Mouse (Mus musculus): ENCODE data around the gene Gm43064. TPM values are rescaled to one million over a fixed set of nuclear protein-coding genes. Genes with fewer than 3 reads are reported as not detected.

Gene Gm43064
- total RNA-seq, 2 experiments from 2014 or later = 1.0 TPM; not detected in 1

Other genes starting within 250 kb of the Gm43064 start
- not detected in 2 replicates for gene Syt6, start 234.3 kb upstream of the Gm43064 start, total RNA-seq (2014; fragmentation: Nextera tagmentation)
- 0.13 TPM in 1 of 2 replicates, not detected in the other for gene Syt6, start 234.3 kb upstream of the Gm43064 start, total RNA-seq (2017)
- 1.4 TPM in 1 of 2 replicates, not detected in the other for gene Atg4a-ps, start 163.5 kb upstream of the Gm43064 start, total RNA-seq (2014; fragmentation: Nextera tagmentation)
- gene Atg4a-ps, start 163.5 kb upstream of the Gm43064 start, total RNA-seq (2017) = 0.26 and 0.39 TPM in 2 replicates
- gene Olfml3, start 71.6 kb upstream of the Gm43064 start, total RNA-seq (2014; fragmentation: Nextera tagmentation) = 0.30 TPM in 1 of 2 replicates, not detected in the other
- gene Olfml3, start 71.6 kb upstream of the Gm43064 start, total RNA-seq (2017) = 0.86 TPM in 1 of 2 replicates, not detected in the other
- not detected in 2 replicates for gene Gm10964, start 70.2 kb upstream of the Gm43064 start, total RNA-seq (2014; fragmentation: Nextera tagmentation)
- gene Gm10964, start 70.2 kb upstream of the Gm43064 start, total RNA-seq (2017) = not detected in 2 replicates
- gene Hipk1, start 18.0 kb upstream of the Gm43064 start, total RNA-seq (2014; fragmentation: Nextera tagmentation) = 96.0 and 111 TPM in 2 replicates
- 56.8 and 59.0 TPM in 2 replicates for gene Hipk1, start 18.0 kb upstream of the Gm43064 start, total RNA-seq (2017)
- gene Dclre1b, start 129 bp upstream of the Gm43064 start, total RNA-seq (2014; fragmentation: Nextera tagmentation) = 33.9 and 39.8 TPM in 2 replicates
- 17.1 and 21.2 TPM in 2 replicates for gene Dclre1b, start 129 bp upstream of the Gm43064 start, total RNA-seq (2017)
- gene Ap4b1, start 53 bp upstream of the Gm43064 start, total RNA-seq (2014; fragmentation: Nextera tagmentation) = 15.6 and 19.6 TPM in 2 replicates
- gene Ap4b1, start 53 bp upstream of the Gm43064 start, total RNA-seq (2017) = 17.9 and 19.9 TPM in 2 replicates
- gene Bcl2l15, start 23.0 kb downstream of the Gm43064 start, total RNA-seq (2014; fragmentation: Nextera tagmentation) = not detected in 2 replicates
- not detected in 2 replicates for gene Bcl2l15, start 23.0 kb downstream of the Gm43064 start, total RNA-seq (2017)
- 69.0 and 80.1 TPM in 2 replicates for gene Ptpn22, start 50.2 kb downstream of the Gm43064 start, total RNA-seq (2014; fragmentation: Nextera tagmentation)
- 42.2 and 65.5 TPM in 2 replicates for gene Ptpn22, start 50.2 kb downstream of the Gm43064 start, total RNA-seq (2017)
- gene Rsbn1, start 104.5 kb downstream of the Gm43064 start, total RNA-seq (2014; fragmentation: Nextera tagmentation) = 30.6 and 37.7 TPM in 2 replicates
- 59.6 and 63.9 TPM in 2 replicates for gene Rsbn1, start 104.5 kb downstream of the Gm43064 start, total RNA-seq (2017)
- 13.8 and 17.9 TPM in 2 replicates for gene Phtf1, start 158.5 kb downstream of the Gm43064 start, total RNA-seq (2014; fragmentation: Nextera tagmentation)
- 26.1 and 33.4 TPM in 2 replicates for gene Phtf1, start 158.5 kb downstream of the Gm43064 start, total RNA-seq (2017)